Mouse (Mus musculus): ENCODE results near the gene Il1rap.

GRCm38 (mm10) chr16:26561743-26562142 is 19.8 kb upstream of the Il1rap start:
- no peak for TF ChIP-seq MEF2A (IDR thresholded peaks at IDR 0.05; ENCODE audit: extremely low read depth, insufficient replicate concordance, low read depth, low read length, poor library complexity, severe bottlenecking)
- no peak for TF ChIP-seq POLR2AphosphoS5 (IDR thresholded peaks at IDR 0.05; ENCODE audit: borderline replicate concordance, low read depth, low read length)
- no peak for TF ChIP-seq POLR2A (IDR thresholded peaks at IDR 0.05; ENCODE audit: control insufficient read depth in 1 of 2, insufficient read depth in 1 of 2, low read depth in 1 of 2, low read length in 2 of 2, poor library complexity in 1 of 2)
- TF ChIP-seq ZKSCAN1 (IDR thresholded peaks at IDR 0.05; ENCODE audit: low read depth, low read length), result no peak

Measured in MEL (cell line).